Mouse (Mus musculus): ENCODE results near the gene Grin2a.

Gene Grin2a

DNA sequence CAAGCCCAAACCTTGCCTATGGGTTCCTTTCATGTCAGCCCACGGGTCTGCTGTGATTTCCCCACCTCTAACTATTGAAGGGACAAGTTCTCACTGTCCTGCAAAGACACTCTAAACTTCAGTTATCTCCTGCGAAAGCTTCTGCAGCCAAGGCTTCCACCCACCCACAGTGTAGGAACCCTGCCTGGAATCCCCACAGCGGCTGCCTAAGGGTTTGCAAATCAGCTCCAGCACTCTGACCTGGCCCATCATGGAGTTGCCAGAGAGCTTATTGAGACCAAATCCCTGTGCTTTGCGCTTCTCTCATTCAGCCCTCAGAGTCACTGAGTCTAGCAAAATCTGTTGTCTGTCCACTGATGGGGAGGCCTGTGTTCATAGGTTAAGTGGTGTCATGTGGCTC lies 130.3 kb downstream of the Grin2a start:
- no peak for DNase-seq (ENCODE audit: low read depth)

DNA sequence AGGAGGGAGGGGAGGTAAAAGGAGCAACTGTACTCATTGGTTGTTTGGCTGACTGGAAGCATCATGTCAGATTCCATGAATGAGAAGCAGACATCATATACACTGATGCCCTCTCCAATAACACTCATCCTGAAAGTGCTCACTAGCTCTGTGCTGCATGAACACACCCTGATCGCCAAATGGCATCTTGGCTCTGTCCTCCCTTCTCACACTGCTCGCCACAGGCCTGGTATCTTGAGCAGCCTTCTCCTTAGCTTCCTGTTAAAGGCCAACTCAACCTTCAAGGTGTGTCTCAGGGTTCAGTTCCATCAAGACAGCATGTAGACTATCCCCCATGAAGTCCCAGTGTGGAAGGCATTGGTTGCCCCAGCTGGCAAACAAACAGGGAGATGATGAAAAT lies 137.6 kb downstream of the Grin2a start:
- DNase-seq (ENCODE audit: low read depth) = no peak

DNA sequence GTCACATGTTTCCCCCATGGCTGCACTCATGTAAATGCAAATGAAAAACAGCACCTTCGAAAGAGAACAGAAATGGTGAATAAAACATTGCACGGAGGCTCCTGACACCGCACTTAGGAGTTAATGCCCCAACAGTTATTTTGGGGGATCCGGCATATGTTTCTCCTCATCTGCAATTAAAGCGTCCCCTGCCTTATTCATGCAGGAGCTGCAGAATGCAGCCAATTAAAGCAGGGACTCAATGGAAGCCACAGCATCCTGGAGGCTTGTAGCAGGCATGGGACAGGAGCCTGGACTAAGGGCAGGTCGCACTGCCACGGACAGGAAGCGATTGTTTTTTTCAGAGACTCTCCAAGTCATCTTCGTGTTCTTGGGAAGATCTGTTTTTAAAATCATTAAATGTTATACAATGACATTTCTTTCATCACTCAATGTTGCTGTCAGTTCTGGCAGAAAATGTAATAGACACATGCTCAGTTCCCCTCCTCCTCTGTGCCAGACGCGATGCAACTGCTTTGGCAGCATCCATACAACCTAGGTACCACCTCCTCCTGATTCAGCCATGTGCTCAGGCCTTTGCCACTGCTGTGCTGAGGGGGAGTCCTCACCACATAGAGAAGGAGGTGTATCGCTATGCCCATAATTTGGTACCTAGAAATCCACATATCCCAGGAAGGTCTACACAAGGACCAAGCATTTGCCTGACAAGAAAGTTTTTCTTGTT lies 143.9 kb downstream of the Grin2a start:
- DNase-seq (ENCODE audit: low read depth) = no peak

DNA sequence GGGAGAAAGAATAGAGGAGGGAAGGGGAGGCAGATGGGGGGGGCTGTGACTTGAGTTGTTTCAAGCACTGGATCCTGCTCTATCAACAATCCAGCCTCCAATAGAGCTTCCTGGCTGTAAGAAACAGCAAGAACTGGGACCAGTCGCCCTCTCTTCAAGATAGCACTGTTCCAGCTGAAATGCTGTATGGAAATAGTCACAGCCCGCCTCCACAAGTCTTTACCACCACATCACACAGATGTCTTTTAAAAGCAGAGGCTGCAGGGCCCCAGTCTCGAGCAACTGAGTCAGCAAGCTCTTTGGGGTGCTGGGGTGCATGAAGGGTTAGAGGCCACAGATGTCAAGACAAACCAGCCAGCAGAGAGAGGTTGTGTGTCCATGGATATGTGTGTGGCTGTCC lies 153.9 kb downstream of the Grin2a start:
- no peak for DNase-seq (ENCODE audit: low read depth)

DNA sequence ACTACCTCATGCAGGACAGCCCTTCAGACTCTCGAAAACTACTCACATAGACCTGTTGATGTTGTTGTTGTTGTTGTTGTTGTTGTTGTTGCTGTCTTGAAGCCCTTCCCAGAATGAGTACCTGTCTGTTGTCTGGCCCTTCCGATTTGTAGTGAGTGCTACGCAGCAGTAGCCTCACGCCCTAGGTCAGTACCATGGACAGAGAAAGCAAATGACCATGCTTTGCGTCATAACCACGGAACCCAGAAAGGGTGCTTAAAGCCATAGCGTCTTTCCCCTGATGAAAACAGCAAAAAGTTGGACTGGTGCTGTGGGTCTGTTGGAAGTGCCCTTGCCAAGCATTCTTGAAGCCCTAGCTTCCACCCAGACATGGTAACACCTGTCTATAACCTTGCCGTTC lies 158.8 kb downstream of the Grin2a start:
- no peak for DNase-seq (ENCODE audit: low read depth)

DNA sequence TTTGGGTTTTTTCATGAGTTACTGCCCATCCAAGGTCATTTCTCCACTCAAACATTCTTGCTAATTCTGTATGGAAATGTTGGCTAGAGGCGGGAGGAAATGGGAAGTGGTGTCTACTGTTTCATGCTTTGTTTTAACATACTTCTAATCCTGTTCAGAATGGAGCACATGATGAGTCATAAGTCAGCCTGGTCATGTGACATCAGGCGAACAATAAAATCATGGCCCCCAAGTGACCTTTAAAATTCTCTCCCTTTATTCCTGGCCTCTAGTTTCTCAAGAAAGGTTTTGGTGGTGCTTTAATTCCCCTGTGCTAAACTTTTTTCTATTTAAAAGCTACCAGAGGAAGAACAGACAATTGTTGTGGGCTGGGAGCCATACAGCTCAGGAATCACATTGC lies 161.1 kb downstream of the Grin2a start:
- no peak for DNase-seq (ENCODE audit: low read depth)

DNA sequence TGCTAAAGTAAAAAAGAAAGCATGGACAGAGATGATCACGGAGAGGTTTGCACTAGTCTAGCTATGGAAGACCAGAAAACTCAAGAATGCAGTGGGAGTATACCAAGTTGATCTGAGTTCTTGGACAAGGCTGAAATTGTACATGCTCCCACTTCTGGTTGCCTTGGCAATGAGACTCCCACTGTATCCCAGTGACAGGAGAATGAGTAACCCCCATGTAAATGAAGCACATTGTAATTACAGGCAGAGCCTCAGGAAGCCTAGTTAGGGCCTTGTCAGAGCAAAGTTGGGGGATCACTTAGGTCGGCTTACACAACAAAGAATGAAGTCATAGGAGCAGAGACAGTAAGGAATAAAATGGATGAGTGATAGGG lies 170.3 kb downstream of the Grin2a start:
- DNase-seq (ENCODE audit: low read depth) = no peak

DNA sequence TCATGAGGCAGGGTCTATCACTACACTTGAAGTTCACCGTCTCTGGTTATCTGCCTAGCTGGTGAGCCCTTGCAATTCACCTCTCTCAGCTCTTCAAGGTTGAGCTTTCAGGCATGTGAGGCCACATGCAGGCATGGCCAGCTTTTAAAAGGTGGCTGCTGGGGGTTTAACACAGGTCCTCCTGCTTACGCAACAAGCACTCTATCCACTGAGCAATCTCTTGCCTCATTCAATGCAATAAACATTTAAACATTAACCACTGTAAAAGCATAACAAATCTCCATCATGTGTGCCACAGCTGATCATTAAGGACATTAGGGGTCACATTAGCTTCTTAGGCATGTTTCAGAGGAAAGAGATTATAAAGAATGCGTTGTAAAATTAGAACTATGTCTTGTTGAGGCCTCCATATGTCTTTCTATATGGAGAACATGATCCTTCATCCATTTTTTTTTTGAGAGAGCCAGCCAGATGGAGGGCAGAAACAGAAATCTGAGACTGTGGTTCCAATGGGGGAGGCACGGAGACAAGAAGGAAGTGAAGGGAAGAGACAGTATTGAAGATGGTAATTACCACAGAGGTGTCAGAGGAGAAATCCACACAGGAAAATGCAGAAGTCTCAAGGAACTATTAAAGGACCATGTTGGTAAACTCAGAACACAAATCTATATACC lies 170.8 kb downstream of the Grin2a start:
- DNase-seq (ENCODE audit: low read depth) = no peak

DNA sequence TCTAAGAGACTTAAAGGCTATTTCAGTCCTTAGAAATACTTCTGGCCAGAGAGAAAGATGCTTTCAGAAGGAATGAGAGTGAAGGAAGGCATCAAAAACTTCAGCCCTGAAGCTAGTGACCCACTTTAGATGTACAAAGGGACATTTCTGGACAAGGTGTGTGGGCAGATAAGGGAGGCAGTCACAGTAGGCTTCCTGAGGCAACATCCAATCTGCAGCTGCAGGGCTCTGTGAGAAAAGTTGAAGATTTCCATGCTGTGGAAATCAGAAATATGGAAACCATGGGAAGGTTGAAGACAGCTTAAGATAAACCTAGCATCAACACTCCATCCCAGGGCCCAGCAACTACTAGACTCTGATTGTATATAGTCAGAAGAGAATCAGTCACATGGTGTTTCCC lies 171.7 kb downstream of the Grin2a start:
- DNase-seq (ENCODE audit: low read depth) = no peak

DNA sequence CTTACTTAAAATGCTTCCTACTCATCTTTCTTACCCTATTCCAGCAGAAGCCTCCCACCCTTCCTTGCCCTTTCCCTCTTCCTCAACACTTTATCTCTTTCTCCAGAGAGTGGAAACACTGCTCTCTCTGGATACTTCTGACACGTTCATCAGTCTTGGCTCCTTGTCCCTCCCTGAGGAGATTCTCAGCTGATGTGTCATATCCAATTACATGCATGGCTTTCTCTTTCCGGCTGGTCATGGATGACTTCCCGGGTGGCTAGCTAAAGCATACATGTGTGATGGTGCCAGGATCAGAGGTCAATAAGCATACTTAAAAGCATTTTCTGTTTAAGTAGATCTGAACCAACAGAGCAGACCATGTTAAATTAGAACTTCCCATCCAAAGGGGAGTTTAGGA lies 175.9 kb downstream of the Grin2a start:
- DNase-seq (ENCODE audit: low read depth) = no peak

DNA sequence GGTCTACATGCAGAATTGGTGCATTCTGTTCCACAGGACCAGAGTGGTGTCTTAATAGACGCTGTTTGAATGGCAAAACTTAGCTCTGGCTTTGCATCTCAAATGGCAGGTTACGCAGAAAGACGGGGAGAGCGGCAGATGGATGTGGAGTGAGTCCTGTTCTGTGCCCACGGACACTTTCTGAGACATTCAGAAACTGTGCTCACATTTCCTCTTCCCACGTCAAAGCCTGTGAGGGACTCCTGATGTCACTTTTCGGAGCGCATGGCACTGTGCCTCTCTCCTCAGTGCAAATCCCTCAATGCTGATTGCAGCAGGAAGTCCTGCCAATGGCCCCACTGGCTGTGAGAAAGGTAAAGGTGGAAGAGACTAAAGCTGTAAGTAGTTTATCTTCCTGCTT lies 194.0 kb downstream of the Grin2a start:
- DNase-seq (ENCODE audit: low read depth) = no peak

DNA sequence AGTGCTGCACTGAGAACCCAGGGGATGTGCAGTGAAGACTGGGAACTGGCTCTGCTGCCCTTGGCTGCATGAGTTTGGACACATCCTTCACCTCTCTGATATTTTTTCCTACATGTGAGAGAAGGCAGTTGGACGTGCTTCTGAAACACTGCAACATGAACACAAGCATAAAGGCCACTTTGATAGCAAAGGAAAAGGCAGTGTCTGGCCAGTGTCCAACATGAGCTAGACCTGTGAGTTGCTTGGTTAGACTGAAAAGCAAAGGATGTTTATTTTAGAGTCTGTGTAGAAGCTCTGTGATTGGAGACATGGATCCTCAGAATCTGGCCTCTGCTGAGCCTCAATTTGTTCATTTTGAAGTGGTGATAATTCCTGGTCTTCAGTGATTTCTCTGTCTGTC lies 195.1 kb downstream of the Grin2a start:
- no peak for DNase-seq (ENCODE audit: low read depth)

DNA sequence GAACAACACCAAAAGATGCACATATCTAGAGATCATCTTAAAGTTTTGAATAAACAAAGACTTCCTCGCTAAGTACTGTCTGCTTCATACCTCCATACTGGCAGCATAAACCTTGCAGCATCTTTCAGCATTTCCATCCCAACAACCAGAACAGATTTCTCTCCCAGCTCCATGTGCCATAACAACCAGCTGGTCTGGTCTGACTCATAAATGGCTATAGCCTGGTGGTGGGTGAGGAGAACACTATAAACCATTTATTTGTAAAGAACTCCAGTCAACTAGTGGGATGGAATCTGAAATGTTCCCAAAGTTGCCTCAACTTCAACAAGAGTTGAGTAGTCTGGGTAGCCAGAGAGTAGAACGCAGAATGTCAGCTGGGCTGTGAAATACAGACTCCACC lies 202.4 kb downstream of the Grin2a start:
- DNase-seq (ENCODE audit: low read depth) = no peak

DNA sequence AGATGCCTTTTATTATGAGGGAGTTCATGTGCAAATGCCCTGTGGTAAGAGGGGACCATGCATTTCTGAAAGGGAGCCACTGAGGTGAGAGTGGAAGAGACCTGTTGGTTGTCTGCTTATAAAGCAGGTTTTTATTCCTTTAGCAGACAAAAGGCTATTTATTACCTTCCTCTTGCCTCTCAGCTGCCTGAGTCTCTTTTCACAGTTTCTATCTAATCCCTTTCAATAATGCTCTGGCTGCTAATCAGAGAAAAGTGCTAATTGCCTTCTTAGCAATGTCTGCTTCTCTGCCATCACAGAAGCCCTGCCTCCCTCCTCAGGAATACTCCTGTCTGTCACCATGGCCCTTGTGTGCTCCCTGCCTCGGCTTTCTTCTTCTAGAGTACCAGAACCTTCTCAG lies 209.1 kb downstream of the Grin2a start:
- DNase-seq (ENCODE audit: low read depth) = no peak

DNA sequence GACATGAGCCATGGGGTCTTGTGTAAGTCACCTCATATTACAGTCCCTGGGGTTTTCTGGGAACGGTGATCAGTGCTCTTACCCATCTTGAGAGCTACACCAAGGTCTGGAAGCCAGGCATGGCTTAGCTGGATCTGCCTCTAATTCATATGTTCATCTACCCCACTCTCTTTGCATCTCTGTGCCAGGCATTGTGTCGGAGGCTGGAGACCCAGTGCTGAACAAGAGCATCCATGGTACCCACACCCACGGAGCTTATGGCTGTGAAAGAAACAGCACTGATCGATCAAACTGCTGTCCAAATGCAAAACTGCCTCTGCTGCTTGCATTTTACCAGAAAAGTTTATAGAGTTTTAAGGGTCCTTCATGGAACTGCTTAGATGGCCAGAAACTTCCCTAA lies 209.5 kb downstream of the Grin2a start:
- no peak for DNase-seq (ENCODE audit: low read depth)

DNA sequence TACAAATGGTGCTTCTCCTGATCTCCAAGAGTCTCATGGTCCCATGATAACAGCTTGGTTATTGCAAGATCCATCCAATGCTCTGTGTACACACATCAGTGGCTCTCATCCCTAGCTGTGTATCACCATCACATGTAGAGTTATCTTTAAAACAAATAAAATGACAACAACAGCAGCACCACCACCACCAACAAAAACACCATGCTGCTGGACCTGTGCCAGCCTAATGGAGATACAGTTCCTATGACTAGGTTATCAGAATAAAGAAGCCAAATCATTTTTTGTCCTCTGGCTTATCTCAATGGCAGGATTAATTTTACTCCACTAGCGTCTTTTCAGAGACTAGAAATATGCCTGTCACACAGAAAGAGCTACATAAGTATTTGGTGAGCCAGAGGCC lies 226.4 kb downstream of the Grin2a start:
- no peak for DNase-seq (ENCODE audit: low read depth)

DNA sequence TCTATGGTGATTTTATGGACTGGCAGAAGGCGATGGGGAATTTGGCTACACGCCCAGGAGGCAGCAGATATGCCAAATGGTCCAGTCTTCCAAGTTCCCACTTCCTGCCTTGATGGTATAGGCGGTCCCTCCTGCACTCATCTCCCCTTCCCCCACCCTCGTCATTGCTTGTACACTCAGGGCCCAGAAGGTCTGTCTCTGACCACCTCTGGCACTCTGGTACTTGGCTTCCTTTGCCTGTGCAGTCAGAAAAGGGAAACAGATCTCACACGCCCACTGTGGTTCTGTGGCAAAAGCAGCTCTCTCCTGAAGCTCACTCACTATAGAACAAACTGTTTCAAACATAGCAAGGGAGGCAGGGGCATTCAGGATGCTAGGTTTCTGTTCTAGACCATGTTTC lies 227.0 kb downstream of the Grin2a start:
- no peak for DNase-seq (ENCODE audit: low read depth)

DNA sequence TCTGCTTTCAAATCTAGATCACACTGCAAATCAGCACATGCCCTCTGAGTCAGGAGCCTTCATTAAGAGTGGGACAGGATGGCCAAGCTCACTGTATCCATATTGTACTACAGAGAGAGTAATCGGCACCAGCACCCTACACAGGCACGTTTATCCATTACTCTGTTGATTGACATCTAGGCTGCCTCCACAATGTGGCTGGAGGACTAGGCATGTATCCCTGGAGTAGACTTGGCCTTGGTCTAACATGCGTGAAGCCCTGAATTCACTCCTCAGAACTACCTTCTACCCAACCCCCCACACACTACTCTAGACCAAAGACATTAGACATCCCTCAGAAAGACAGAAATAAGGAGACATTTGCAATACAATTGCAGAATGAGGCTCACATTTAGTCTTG lies 227.4 kb downstream of the Grin2a start:
- no peak for DNase-seq (ENCODE audit: low read depth)

DNA sequence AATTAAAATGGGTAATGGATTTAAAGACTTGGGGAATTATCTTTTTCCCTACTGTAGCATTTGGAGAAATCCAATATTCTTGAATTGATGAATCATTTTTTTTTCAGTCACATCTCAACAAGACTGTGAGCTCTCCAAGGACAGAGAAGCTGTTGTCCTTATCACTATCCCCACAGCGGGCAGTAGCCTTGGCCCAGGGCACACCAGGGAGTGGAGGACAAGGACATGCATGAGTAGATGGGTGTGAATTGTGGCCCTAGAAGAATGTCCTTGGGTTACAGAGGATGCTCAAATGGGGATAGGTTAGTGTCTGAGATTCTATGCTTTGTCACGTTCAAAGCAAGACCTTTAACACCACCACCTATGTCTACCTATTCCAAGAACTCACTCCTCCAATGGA lies 231.3 kb downstream of the Grin2a start:
- DNase-seq (ENCODE audit: low read depth) = no peak

DNA sequence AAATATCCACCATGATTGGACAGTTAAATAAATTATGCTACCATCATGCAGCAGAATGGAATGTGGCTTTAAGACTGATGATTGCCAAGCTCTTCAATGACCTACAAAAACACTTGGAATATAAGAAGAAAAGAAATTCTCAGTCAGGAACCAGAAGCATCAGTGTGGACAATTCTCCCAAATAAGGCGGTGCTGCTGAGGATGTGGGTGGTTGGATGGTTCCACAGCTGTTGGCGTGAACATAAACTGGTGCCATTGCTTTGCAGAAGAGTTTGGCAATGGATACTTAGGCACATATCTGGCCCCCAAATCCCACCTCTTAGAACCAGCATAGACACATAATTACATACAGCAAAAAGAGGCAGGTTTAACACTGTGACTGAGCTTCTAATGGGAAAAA lies 235.0 kb downstream of the Grin2a start:
- no peak for DNase-seq (ENCODE audit: low read depth)

DNA sequence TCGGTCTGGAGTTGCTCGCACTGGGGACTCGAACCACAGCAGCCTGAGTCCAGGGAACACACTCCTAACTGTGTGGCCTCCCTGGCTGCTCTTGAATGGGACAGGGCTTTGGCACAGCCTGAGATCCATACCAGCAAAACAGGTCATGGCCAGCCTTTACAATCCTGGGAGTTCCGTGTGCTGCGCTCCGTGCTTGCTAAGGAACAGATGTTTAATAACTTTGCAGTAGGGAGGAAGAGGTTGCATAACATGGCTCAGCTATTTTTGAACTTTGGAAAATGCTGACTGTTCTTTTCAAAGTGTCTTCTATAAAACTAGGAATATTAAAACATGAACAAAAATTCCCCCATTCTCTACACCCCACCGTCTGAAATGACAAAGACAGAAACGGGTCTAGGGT lies 238.5 kb downstream of the Grin2a start:
- DNase-seq (ENCODE audit: low read depth) = no peak

DNA sequence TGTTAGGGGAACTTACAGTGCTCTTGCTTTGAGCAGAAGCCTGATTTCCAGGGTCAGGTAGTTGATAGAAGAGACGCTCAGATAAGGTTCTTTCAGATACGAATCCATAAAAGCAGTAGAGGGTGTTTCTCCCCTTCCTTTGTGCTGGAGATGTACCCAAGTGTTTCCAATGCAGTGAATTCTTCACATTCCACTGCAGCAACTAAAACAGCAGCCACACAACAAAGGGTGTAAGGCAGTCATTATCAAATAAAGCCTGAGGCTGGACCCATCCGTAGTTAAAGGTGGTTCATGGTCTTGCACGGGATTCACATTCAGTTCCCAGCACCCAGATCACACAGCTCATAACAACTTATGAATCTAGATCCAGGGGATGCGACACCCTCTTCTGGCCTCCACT lies 241.3 kb downstream of the Grin2a start:
- DNase-seq (ENCODE audit: low read depth) = no peak

DNA sequence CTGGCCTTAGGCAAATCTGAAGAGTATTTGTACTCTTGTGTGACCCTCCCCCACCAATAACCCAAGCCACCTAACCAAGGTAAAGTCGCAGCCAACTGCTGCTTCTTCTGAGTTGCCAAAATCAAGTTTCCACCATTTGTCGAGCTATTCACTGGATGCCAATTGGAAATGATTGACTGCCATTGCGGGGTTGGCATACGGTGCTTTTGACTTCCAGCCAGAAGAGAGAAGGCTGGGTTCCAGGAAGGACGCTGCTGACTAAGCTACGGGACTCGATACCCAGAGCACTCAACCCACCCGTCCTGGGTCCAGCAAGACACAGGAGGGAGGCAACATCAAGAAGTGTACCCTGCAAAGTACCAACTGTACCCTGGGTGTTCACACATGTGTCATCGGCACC lies 242.3 kb downstream of the Grin2a start:
- no peak for DNase-seq (ENCODE audit: low read depth)

DNA sequence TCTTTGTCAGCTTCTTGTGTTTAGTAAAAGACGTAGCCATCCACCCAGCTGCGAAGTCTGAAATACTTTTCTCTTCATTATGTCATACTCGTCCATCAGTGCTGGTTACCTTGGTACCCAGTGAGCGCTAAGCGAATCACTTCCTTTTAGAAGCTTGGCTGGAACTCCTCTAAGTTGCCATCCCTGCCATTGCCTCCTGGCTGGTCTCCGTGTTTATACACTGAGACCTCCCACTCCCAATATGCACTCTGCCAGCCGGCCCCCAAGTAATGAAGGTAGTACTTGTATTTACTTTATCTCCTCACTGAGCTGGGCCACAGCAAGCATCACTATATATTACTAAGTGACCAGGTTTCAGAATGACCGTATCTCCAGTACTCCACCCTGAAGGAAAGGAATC lies 242.8 kb downstream of the Grin2a start:
- no peak for DNase-seq (ENCODE audit: low read depth)

Measured in fibroblast of lung, adult 2 months (primary cell).